Mouse (Mus musculus): ENCODE measurements at regions not wholly inside any gene's neighbourhood (a gene's known extent, or its start where the extent isn't known, plus 50 kb on each side); places are given as distances from the start of the nearest gene placed in this dataset.

GRCm38 (mm10) chr12:50929641-50930040, 280.7 kb upstream of the Prkd1 start:
- Histone ChIP-seq H3K36me3 (replicated peaks; ENCODE audit: control insufficient read depth, insufficient read depth, low read depth) (no peaks in the 10 kb centered on the region), H3K4me2 (ENCODE audit: low read depth) (no peak overlapping the region), H3K4me3 (ENCODE audit: insufficient read depth in 1 of 2, low read depth in 2 of 2, low read length in 2 of 2) (no peak overlapping the region), H3K9ac (replicated peaks) (no peak overlapping the region), H3K27ac (no peak overlapping the region), H3K27me3 (ENCODE audit: control insufficient read depth, insufficient read depth, low read length) (no peaks in the 10 kb centered on the region), H3K9me3 (ENCODE audit: control insufficient read depth, low read length) (no peaks in the 10 kb centered on the region), H3K4me1 (replicated peaks; ENCODE audit: control insufficient read depth in 2 of 2, insufficient read depth in 2 of 2, low read length in 1 of 2) (no peaks in the 10 kb centered on the region)
- no peak for DNase-seq (ENCODE audit: low read depth in 3 of 3, low spot score in 3 of 3)
- no peak for TF ChIP-seq EP300 (IDR thresholded peaks at IDR 0.05; ENCODE audit: low read depth)
- TF ChIP-seq CTCF (IDR thresholded peaks at IDR 0.05; ENCODE audit: low read depth), result no peak
- no peak for ATAC-seq (ENCODE audit: insufficient read depth)
- 75% methylated on average over 3 of the region's 3 CpGs for WGBS (ENCODE audit: insufficient replicate concordance)

GRCm38 (mm10) chr12:50926234-50926633, 277.3 kb upstream of the Prkd1 start:
- no peak overlapping the region for H3K9ac ChIP-seq (replicated peaks)
- no peak for ATAC-seq (ENCODE audit: insufficient read depth)
- 38% methylated on average over 2 of the region's 2 CpGs for WGBS (ENCODE audit: insufficient replicate concordance)

GRCm38 (mm10) chr12:50921739-50922138, 272.8 kb upstream of the Prkd1 start:
- Histone ChIP-seq H3K27me3 (ENCODE audit: control insufficient read depth, insufficient read depth, low read length) (no peaks in the 10 kb centered on the region), H3K27ac (no peak overlapping the region), H3K9me3 (ENCODE audit: control insufficient read depth, low read length) (no peaks in the 10 kb centered on the region), H3K4me2 (ENCODE audit: low read depth) (no peak overlapping the region), H3K36me3 (replicated peaks; ENCODE audit: control insufficient read depth, insufficient read depth, low read depth) (no peaks in the 10 kb centered on the region), H3K9ac (replicated peaks) (no peak overlapping the region), H3K4me1 (replicated peaks; ENCODE audit: control insufficient read depth in 2 of 2, insufficient read depth in 2 of 2, low read length in 1 of 2) (no peaks in the 10 kb centered on the region), H3K4me3 (ENCODE audit: insufficient read depth in 1 of 2, low read depth in 2 of 2, low read length in 2 of 2) (no peak overlapping the region)
- 43% methylated on average over 1 of the region's 1 CpGs for whole genome bisulfite sequencing (ENCODE audit: insufficient replicate concordance)
- no peak for TF ChIP-seq CTCF (IDR thresholded peaks at IDR 0.05; ENCODE audit: low read depth)
- TF ChIP-seq EP300 (IDR thresholded peaks at IDR 0.05; ENCODE audit: low read depth), result no peak
- DNase-seq (ENCODE audit: low read depth in 3 of 3, low spot score in 3 of 3) (no peak), ATAC-seq (ENCODE audit: insufficient read depth) (no peak)

More at GRCm38 (mm10) chr12:50926234-50926633, 277.3 kb upstream of the Prkd1 start:
- H3K4me1 ChIP-seq (replicated peaks; ENCODE audit: control insufficient read depth in 2 of 2, insufficient read depth in 2 of 2, low read length in 1 of 2), result no peaks in the 10 kb centered on the region
- H3K27me3 ChIP-seq (ENCODE audit: control insufficient read depth, insufficient read depth, low read length), result no peaks in the 10 kb centered on the region
- H3K9me3 ChIP-seq (ENCODE audit: control insufficient read depth, low read length), result no peaks in the 10 kb centered on the region
- H3K36me3 ChIP-seq (replicated peaks; ENCODE audit: control insufficient read depth, insufficient read depth, low read depth), result no peaks in the 10 kb centered on the region
- H3K27ac ChIP-seq, result no peak overlapping the region
- no peak for DNase-seq (ENCODE audit: low read depth in 3 of 3, low spot score in 3 of 3)
- no peak overlapping the region for H3K4me2 ChIP-seq (ENCODE audit: low read depth)
- H3K4me3 ChIP-seq (ENCODE audit: insufficient read depth in 1 of 2, low read depth in 2 of 2, low read length in 2 of 2), result no peak overlapping the region
- TF ChIP-seq CTCF (IDR thresholded peaks at IDR 0.05; ENCODE audit: low read depth) (no peak), EP300 (IDR thresholded peaks at IDR 0.05; ENCODE audit: low read depth) (no peak)

- Histone ChIP-seq H3K27me3 (ENCODE audit: control insufficient read depth, insufficient read depth, low read length) (no peaks in the 10 kb centered on the region), H3K4me3 (ENCODE audit: insufficient read depth in 1 of 2, low read depth in 2 of 2, low read length in 2 of 2) (no peak overlapping the region), H3K27ac (no peak overlapping the region), H3K36me3 (replicated peaks; ENCODE audit: control insufficient read depth, insufficient read depth, low read depth) (no peaks in the 10 kb centered on the region), H3K9me3 (ENCODE audit: control insufficient read depth, low read length) (no peaks in the 10 kb centered on the region), H3K4me1 (replicated peaks; ENCODE audit: control insufficient read depth in 2 of 2, insufficient read depth in 2 of 2, low read length in 1 of 2) (no peaks in the 10 kb centered on the region), H3K9ac (replicated peaks) (no peak overlapping the region), H3K4me2 (ENCODE audit: low read depth) (no peak overlapping the region)
- DNase-seq (ENCODE audit: low read depth in 3 of 3, low spot score in 3 of 3), result no peak
- TF ChIP-seq CTCF (IDR thresholded peaks at IDR 0.05; ENCODE audit: low read depth) (no peak), EP300 (IDR thresholded peaks at IDR 0.05; ENCODE audit: low read depth) (no peak)
- 59% methylated on average over 13 of the region's 13 CpGs for WGBS (ENCODE audit: insufficient replicate concordance)
- no peak for ATAC-seq (ENCODE audit: insufficient read depth)
These were observed 250.9 kb upstream of the Prkd1 start for GRCm38 (mm10) chr12:50899609-50900447.

- Histone ChIP-seq H3K4me3 (ENCODE audit: insufficient read depth in 1 of 2, low read depth in 2 of 2, low read length in 2 of 2) (no peak overlapping the region), H3K9me3 (ENCODE audit: control insufficient read depth, low read length) (no peaks in the 10 kb centered on the region), H3K9ac (replicated peaks) (no peak overlapping the region), H3K27ac (no peak overlapping the region), H3K4me2 (ENCODE audit: low read depth) (no peak overlapping the region), H3K4me1 (replicated peaks; ENCODE audit: control insufficient read depth in 2 of 2, insufficient read depth in 2 of 2, low read length in 1 of 2) (no peaks in the 10 kb centered on the region), H3K36me3 (replicated peaks; ENCODE audit: control insufficient read depth, insufficient read depth, low read depth) (no peaks in the 10 kb centered on the region), H3K27me3 (ENCODE audit: control insufficient read depth, insufficient read depth, low read length) (no peaks in the 10 kb centered on the region)
- ATAC-seq (ENCODE audit: insufficient read depth) (no peak), DNase-seq (ENCODE audit: low read depth in 3 of 3, low spot score in 3 of 3) (no peak)
- TF ChIP-seq CTCF (IDR thresholded peaks at IDR 0.05; ENCODE audit: low read depth) (no peak), EP300 (IDR thresholded peaks at IDR 0.05; ENCODE audit: low read depth) (no peak)
- 50% methylated on average over 3 of the region's 3 CpGs for WGBS (ENCODE audit: insufficient replicate concordance)
These were observed 248.8 kb upstream of the Prkd1 start for GRCm38 (mm10) chr12:50897606-50898166.

All from liver, embryonic 14.5 days (tissue).